Mouse (Mus musculus) granulocyte monocyte progenitor cell, adult 5-6 weeks (primary cell): Measurements from ENCODE around the gene Gba2. TPM values are rescaled to one million over a fixed set of nuclear protein-coding genes. Genes with fewer than 3 reads are reported as not detected.
A peak's percentile ranks its signal among the peaks of the same experiment; 100 is the strongest.
"Not testable (repeated sequence)": the region's sequence is repeated elsewhere in the genome, so short reads cannot be mapped to it uniquely, and the experiment has no call there.

Source experiments
- ATAC-seq: replicated peaks from 2 replicates; pipeline ENCODE4 v1.8.0; 2016; ENCODE audit warnings: mild to moderate bottlenecking, moderate TSS enrichment, inconsistent platforms; ENCODE audit not compliant: poor library complexity, severe bottlenecking
- total RNA-seq, 2 experiments: library from RNA; stranded (forward) in 1 of 2; stranded (reverse) in 1 of 2; fragments of 200-712, 200-1000 nt in 1 of 2; fragments of >200 nt in 1 of 2; fragmentation: Nextera tagmentation in 1 of 2; gene quantifications; 2 replicates each; pipeline ENCODE4 v1.2.3; 2014 to 2017

Gene Gba2
- total RNA-seq, 2 experiments from 2014 or later = 8.4 to 10.6 TPM

- ATAC-seq = peak; percentile 15
Measured at GRCm38 (mm10) chr4:43558631-43559356, 19.9 kb downstream of the Gba2 start.

GRCm38 (mm10) chr4:43558028-43558630 is 20.5 kb downstream of the Gba2 start:
- ATAC-seq = 0 out of 2 replicates have a peak, but pooled peaks have one; percentile 3

- peak; percentile 22; the same call in 1 of the 2 replicates for ATAC-seq
Measured at GRCm38 (mm10) chr4:43555926-43556325, 22.7 kb downstream of the Gba2 start.

- no peak for ATAC-seq
Measured at GRCm38 (mm10) chr4:43553891-43554290, 24.8 kb downstream of the Gba2 start.

- no peak for ATAC-seq
Measured at GRCm38 (mm10) chr4:43552437-43552836, 26.2 kb downstream of the Gba2 start.

- ATAC-seq = not testable (repeated sequence)
Measured at GRCm38 (mm10) chr4:43551854-43552253, 26.8 kb downstream of the Gba2 start.

- ATAC-seq = no peak
Measured at GRCm38 (mm10) chr4:43549055-43549454, 29.6 kb downstream of the Gba2 start.

- no peak for ATAC-seq
Measured at GRCm38 (mm10) chr4:43547160-43547559, 31.5 kb downstream of the Gba2 start.

- ATAC-seq = no peak
Measured at GRCm38 (mm10) chr4:43546375-43547047, 32.2 kb downstream of the Gba2 start.

- no peak for ATAC-seq
Measured at GRCm38 (mm10) chr4:43542044-43542443, 36.6 kb downstream of the Gba2 start.

GRCm38 (mm10) chr4:43536031-43536430 is 42.6 kb downstream of the Gba2 start:
- ATAC-seq = no peak

- ATAC-seq = no peak
Measured at GRCm38 (mm10) chr4:43535628-43536027, 43.0 kb downstream of the Gba2 start.

GRCm38 (mm10) chr4:43533270-43533669 is 45.4 kb downstream of the Gba2 start:
- no peak for ATAC-seq

- peak; percentile 54 for ATAC-seq
Measured at GRCm38 (mm10) chr4:43530581-43530980, 48.1 kb downstream of the Gba2 start.

- no peak for ATAC-seq
Measured at GRCm38 (mm10) chr4:43530081-43530501, 48.6 kb downstream of the Gba2 start.

GRCm38 (mm10) chr4:43528487-43528886 is 50.2 kb downstream of the Gba2 start:
- ATAC-seq = no peak

- ATAC-seq = 0 out of 2 replicates have a peak, but pooled peaks have one; percentile 21
Measured at GRCm38 (mm10) chr4:43527880-43528279, 50.8 kb downstream of the Gba2 start.

- ATAC-seq = peak; percentile 43
Measured at GRCm38 (mm10) chr4:43519956-43520355, 58.7 kb downstream of the Gba2 start.

- no peak for ATAC-seq
Measured at GRCm38 (mm10) chr4:43519551-43519950, 59.1 kb downstream of the Gba2 start.
